Mouse (Mus musculus): ENCODE results near the gene Tmem178. TPM values are rescaled to one million over a fixed set of nuclear protein-coding genes. Genes with fewer than 3 reads are reported as not detected.

Gene Tmem178
- polyA plus RNA-seq, 1 experiment from 2014 or later: 40.4 TPM

DNA sequence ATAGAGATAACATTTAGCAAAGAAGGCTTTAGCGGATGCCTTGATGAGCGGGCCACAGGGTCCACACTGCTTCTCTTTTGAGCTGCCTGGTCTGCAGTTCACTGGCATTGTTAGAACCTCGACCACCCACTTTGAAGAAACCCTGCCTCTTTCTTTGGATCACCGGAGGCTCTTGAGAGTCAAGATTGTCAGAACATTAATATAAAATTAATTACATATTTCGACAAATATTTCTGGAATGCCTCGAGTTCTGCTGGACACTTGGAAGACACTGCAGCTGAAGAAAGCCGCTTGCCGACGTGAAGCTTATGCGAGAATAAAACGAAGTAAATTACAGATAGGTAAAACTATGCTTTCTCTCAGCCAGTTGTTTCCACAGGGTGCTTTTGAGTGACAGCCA lies 60.0 kb downstream of the Tmem178 start:
- Histone ChIP-seq H3K9me3 (replicated peaks) (no peaks in the 10 kb centered on the region), H3K4me2 (no peak overlapping the region), H3K4me3 (no peak overlapping the region), H3K36me3 (ENCODE audit: poor library complexity, severe bottlenecking) (peaks cover 10% of the 10 kb centered on the region; the same call in 1 of the 2 replicates), H3K9ac (no peak overlapping the region), H3K27ac (no peak overlapping the region), H3K4me1 (peaks cover 11% of the 10 kb centered on the region), H3K27me3 (no peaks in the 10 kb centered on the region)
- 80% methylated on average over 11 of the region's 11 CpGs for WGBS
- no peak for ATAC-seq

DNA sequence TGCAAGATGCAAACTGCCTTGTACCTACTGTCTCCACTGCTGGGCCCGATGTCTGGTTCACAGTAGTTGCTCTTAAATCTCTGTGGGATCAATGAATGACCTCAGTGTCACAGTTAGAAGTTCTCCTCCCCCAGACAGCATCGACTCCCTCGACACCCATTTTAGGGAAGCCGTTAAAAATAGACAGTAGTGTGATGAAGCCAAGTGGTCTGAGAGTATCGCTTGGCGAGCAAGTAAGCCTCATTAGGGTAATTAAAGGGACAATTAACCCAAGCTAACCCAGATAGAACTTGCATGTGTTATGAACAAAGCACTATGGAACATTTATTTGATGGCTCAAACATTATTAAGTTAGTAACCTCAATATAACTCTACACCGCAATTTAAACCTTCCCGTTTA lies 60.9 kb downstream of the Tmem178 start:
- no peak; the same call in 1 of the 2 replicates for ATAC-seq
- H3K27me3 ChIP-seq: no peaks in the 10 kb centered on the region
- H3K27ac ChIP-seq: no peak overlapping the region
- no peak overlapping the region for H3K4me2 ChIP-seq
- no peak overlapping the region for H3K9ac ChIP-seq
- H3K36me3 ChIP-seq (ENCODE audit: poor library complexity, severe bottlenecking): peaks cover 10% of the 10 kb centered on the region; the same call in 1 of the 2 replicates
- no peak overlapping the region for H3K4me3 ChIP-seq
- 42% methylated on average over 8 of the region's 8 CpGs for WGBS
- H3K9me3 ChIP-seq (replicated peaks): no peaks in the 10 kb centered on the region
- peaks cover 14% of the 10 kb centered on the region for H3K4me1 ChIP-seq

- Histone ChIP-seq H3K9ac (no peak overlapping the region), H3K4me2 (no peak overlapping the region), H3K9me3 (replicated peaks) (no peaks in the 10 kb centered on the region), H3K27ac (no peak overlapping the region), H3K4me1 (peaks cover 18% of the 10 kb centered on the region), H3K4me3 (no peak overlapping the region), H3K27me3 (no peaks in the 10 kb centered on the region), H3K36me3 (ENCODE audit: poor library complexity, severe bottlenecking) (no peaks in the 10 kb centered on the region)
- ATAC-seq: no peak
- WGBS: 92% methylated on average over 10 of the region's 10 CpGs
These were observed 64.7 kb downstream of the Tmem178 start for GRCm38 (mm10) chr17:81009112-81009511.

DNA sequence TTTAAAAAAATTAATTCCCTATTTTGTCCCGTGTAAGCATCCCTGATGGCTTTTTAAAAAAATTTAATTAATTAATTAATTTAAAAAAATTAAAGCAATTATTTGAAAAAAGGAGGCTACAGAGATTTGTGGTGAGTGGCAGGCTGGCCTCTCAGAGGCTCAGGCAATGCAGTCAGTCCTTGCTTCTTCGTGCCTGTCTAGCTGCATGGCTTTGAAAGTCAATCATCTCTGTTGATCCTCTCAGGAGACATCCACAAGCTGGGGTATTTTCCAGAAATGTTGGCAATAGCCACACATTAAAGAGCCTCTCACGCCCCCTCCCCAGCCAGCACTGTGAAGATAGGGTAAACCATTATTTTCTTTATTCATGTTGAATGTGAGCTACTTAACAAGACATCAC lies 65.8 kb downstream of the Tmem178 start:
- Histone ChIP-seq H3K9me3 (replicated peaks) (no peaks in the 10 kb centered on the region), H3K4me1 (peaks cover 13% of the 10 kb centered on the region), H3K36me3 (ENCODE audit: poor library complexity, severe bottlenecking) (no peaks in the 10 kb centered on the region), H3K27ac (no peak overlapping the region; the same call in 1 of the 2 replicates), H3K4me2 (no peak overlapping the region), H3K4me3 (no peak overlapping the region), H3K27me3 (no peaks in the 10 kb centered on the region), H3K9ac (no peak overlapping the region)
- ATAC-seq: no peak
- WGBS: 68% methylated on average over 3 of the region's 3 CpGs

DNA sequence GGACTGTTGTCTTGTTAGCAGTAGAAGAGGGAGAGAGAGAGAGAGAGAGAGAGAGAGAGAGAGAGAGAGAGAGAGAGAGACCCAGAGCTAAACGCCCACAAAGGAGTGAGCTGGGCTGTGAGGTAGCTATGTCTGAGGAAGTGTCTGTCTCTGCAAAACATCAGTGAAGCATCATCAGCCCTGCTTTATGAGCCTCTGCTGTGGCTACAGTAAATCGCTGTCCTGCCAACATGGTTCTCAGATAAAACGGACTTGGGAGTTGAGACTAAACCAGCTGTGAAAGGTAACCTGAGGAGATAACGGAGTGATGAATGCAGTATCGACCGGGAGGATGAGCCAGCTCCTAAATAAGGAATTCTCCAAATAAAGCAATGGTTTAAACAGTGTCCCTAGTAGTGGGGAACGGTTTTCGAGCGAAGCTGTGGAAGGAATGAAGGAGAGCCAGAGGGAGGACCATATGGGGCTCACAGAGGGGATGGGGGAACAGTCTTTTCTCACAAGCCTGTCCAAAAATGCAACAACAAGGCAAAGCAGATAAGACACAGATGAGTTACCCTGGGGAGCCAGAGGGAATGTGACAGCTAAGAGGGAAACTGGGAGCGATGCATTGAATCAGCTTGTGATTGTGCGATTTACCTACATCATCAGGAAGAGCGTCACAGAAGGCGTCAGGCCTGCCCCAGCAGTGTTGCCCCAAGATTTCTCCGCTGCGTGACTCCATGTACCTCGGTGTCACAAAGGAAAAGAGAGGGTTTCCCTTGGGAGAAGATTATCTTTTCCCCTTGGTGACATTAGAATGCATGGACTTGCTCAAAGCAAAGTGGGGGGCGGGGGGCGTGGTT lies 66.6 kb downstream of the Tmem178 start:
- peak; percentile 62 for ATAC-seq
- H3K9ac ChIP-seq: no peak overlapping the region
- no peaks in the 10 kb centered on the region for H3K27me3 ChIP-seq
- peak overlapping the region; percentile 65 for H3K27ac ChIP-seq
- H3K4me3 ChIP-seq: no peak overlapping the region
- H3K9me3 ChIP-seq (replicated peaks): no peaks in the 10 kb centered on the region
- WGBS: 81% methylated on average over 18 of the region's 18 CpGs
- H3K4me2 ChIP-seq: no peak overlapping the region
- no peaks in the 10 kb centered on the region for H3K36me3 ChIP-seq (ENCODE audit: poor library complexity, severe bottlenecking)
- H3K4me1 ChIP-seq: peaks cover 7% of the 10 kb centered on the region

DNA sequence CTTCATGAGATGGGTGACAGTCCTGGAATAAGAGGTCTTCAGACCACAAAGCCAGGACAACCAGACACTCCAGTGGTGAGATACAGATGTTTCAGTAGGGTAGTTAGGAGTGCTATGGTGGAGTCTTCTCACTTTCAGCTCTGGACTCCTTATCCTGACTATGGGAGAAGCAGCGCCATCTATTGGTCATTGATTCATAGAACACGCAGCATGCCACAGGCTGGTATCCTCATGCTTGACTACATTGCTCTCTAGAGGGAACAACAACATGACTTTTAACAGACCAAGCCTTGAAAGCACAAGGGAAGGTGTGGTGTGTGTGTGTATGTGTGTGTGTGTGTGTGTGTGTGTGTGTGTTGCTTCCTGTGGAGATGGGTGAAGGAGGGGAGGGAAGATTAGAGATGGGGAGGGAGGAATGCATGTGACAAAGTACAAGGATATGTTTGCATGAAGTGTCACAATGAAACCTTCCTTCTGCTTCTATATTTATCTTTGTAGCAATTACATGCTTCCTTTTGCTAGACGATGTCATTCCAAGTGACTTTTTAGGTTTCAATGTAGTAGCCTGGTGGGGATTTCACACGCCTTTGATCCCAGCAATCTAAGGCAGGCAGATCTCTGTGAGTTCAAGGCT lies 71.5 kb downstream of the Tmem178 start:
- Histone ChIP-seq H3K9me3 (replicated peaks) (no peaks in the 10 kb centered on the region), H3K4me2 (no peak overlapping the region), H3K4me1 (peaks cover 9% of the 10 kb centered on the region), H3K9ac (no peak overlapping the region), H3K36me3 (ENCODE audit: poor library complexity, severe bottlenecking) (no peaks in the 10 kb centered on the region), H3K27me3 (no peaks in the 10 kb centered on the region), H3K4me3 (no peak overlapping the region), H3K27ac (no peak overlapping the region)
- 59% methylated on average over 4 of the region's 4 CpGs for WGBS
- peak; percentile 68 for ATAC-seq

DNA sequence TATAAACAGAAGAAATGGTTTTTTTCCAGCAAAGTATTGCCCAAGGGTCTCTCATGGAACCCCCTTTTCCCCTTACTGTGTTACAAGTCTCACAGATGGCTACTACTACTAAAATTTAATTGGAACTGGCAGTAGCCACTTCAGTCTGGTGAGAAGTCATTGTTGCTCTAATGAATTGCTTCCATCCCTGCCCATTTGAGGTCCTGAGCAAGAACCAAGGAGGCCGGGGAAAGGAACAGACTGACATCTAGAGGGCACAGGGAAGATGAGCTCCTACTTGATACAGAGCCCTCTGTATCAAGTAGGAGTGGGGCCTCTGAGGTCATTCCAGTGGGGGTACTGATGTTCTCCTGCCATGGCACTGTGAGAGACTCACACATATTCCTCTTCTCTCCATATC lies 72.7 kb downstream of the Tmem178 start:
- ATAC-seq: peak; percentile 36
- H3K27ac ChIP-seq: no peak overlapping the region
- H3K4me2 ChIP-seq: no peak overlapping the region
- 32% methylated on average over 1 of the region's 1 CpGs for WGBS
- H3K9ac ChIP-seq: no peak overlapping the region
- no peak overlapping the region for H3K4me3 ChIP-seq
- peaks cover 9% of the 10 kb centered on the region; the same call in 1 of the 2 replicates for H3K4me1 ChIP-seq
- H3K36me3 ChIP-seq (ENCODE audit: poor library complexity, severe bottlenecking): no peaks in the 10 kb centered on the region
- no peaks in the 10 kb centered on the region for H3K27me3 ChIP-seq
- no peaks in the 10 kb centered on the region for H3K9me3 ChIP-seq (replicated peaks)

GRCm38 (mm10) chr17:81027331-81027730 lies 82.9 kb downstream of the Tmem178 start:
- Histone ChIP-seq H3K4me2 (no peak overlapping the region), H3K4me3 (no peak overlapping the region), H3K36me3 (ENCODE audit: poor library complexity, severe bottlenecking) (peaks cover 49% of the 10 kb centered on the region), H3K9me3 (replicated peaks) (no peaks in the 10 kb centered on the region), H3K4me1 (no peaks in the 10 kb centered on the region), H3K27ac (no peak overlapping the region), H3K27me3 (no peaks in the 10 kb centered on the region), H3K9ac (no peak overlapping the region)
- ATAC-seq: 0 out of 2 replicates have a peak, but pooled peaks have one; percentile 30
- WGBS: 95% methylated on average over 6 of the region's 6 CpGs

DNA sequence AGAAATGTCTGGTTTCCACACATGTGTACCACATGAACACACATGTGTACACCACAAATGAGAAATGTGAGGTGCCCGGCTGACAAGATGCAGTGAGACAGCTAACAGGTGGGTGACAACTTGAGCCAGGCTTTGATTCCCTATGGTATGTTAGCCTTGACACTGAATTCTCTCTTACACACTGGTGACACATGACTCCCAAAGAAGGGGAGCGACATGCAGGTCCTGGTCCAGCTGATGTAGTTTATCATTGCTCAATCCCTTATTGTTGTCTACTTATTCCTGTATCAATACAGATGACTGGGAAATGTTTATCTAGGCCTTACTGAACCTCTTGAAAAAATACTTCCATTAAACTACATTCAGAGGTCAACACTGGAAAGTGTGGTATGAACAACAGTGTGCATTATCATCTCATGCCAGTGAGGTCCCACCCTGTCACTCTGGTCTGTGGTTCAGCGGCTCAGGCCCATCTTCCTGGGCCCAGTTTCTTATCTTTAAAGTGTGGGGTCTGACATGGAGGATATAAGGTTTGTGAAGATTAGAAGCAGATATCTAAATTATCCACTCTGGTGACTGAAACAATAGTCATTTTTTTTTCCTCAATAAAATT lies 87.5 kb downstream of the Tmem178 start:
- H3K9ac ChIP-seq: no peak overlapping the region
- no peak for ATAC-seq
- no peaks in the 10 kb centered on the region for H3K9me3 ChIP-seq (replicated peaks)
- no peaks in the 10 kb centered on the region for H3K27me3 ChIP-seq
- H3K4me2 ChIP-seq: no peak overlapping the region
- WGBS: 92% methylated on average over 3 of the region's 3 CpGs
- H3K36me3 ChIP-seq (ENCODE audit: poor library complexity, severe bottlenecking): peaks cover 36% of the 10 kb centered on the region
- H3K4me1 ChIP-seq: no peaks in the 10 kb centered on the region
- H3K4me3 ChIP-seq: no peak overlapping the region
- no peak overlapping the region for H3K27ac ChIP-seq

- Histone ChIP-seq H3K9ac (no peak overlapping the region), H3K36me3 (ENCODE audit: poor library complexity, severe bottlenecking) (peaks cover 42% of the 10 kb centered on the region), H3K4me1 (no peaks in the 10 kb centered on the region), H3K9me3 (replicated peaks) (no peaks in the 10 kb centered on the region), H3K4me2 (no peak overlapping the region), H3K27ac (no peak overlapping the region), H3K4me3 (no peak overlapping the region), H3K27me3 (no peaks in the 10 kb centered on the region)
- WGBS: 85% methylated on average over 2 of the region's 2 CpGs
- no peak for ATAC-seq
These were observed 88.5 kb downstream of the Tmem178 start for GRCm38 (mm10) chr17:81032957-81033356.

DNA sequence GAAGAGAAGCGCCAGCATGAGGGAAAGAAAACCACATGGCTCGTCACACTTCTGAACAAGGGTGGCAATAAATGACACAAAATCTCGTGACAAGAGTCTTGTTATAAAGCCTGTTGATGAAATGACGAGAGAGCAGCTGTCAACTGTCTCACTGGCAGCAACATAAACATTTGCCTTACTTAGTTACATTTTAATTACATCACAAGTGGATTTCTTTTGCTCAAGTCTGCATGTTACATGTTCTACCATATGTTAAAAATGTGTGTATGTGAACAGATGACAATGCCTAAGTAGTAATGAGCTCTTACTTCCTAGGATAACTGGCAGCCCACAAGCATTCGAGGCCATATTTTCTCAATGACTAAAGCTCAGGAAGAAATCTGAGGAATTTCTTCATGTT lies 90.9 kb downstream of the Tmem178 start:
- no peak overlapping the region for H3K4me3 ChIP-seq
- no peak overlapping the region for H3K4me2 ChIP-seq
- no peaks in the 10 kb centered on the region for H3K27me3 ChIP-seq
- no peak overlapping the region for H3K27ac ChIP-seq
- ATAC-seq: peak; percentile 48; the same call in 1 of the 2 replicates
- no peak overlapping the region for H3K9ac ChIP-seq
- 72% methylated on average over 5 of the region's 5 CpGs for WGBS
- no peaks in the 10 kb centered on the region for H3K4me1 ChIP-seq
- no peaks in the 10 kb centered on the region for H3K9me3 ChIP-seq (replicated peaks)
- H3K36me3 ChIP-seq (ENCODE audit: poor library complexity, severe bottlenecking): peaks cover 36% of the 10 kb centered on the region

- Histone ChIP-seq H3K4me3 (no peak overlapping the region), H3K27ac (no peak overlapping the region), H3K27me3 (no peaks in the 10 kb centered on the region), H3K4me1 (no peaks in the 10 kb centered on the region), H3K9ac (no peak overlapping the region), H3K4me2 (no peak overlapping the region), H3K9me3 (replicated peaks) (no peaks in the 10 kb centered on the region), H3K36me3 (ENCODE audit: poor library complexity, severe bottlenecking) (peaks cover 47% of the 10 kb centered on the region)
- WGBS: 96% methylated on average over 2 of the region's 2 CpGs
- ATAC-seq: no peak
These were observed 94.4 kb downstream of the Tmem178 start for GRCm38 (mm10) chr17:81038707-81039408.
